Mouse (Mus musculus) forelimb bud, embryonic 11.5 days (tissue): ENCODE results near the gene Lrig2.
"Not testable (repeated sequence)": the region's sequence is repeated elsewhere in the genome, so short reads cannot be mapped to it uniquely, and the experiment has no call there.

Experiments
- DNase-seq: peaks from one replicate; pipeline ENCODE4 v3.0.0-alpha.2; 2012; ENCODE audit warnings: low read depth, low spot score

Gene Lrig2

DNA sequence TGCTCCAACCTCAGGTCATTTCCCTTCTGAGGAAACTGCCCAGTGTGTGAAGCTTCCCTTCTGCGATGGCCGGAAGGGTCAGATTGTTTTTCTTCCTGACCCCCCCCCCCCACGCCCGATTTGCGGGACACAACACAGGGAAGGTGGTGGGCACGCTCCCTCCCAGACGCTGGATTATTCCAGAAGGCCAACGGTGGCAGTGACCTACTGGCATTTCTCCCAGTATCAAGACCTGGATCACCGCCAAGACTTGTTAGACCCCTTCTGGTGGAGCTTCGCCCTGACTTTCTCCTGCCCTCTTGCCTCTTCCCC is 79.9 kb downstream of the Lrig2 start:
- DNase-seq = no peak

- DNase-seq = no peak
Measured at GRCm38 (mm10) chr3:104431156-104431847, 80.4 kb downstream of the Lrig2 start.

- not testable (repeated sequence) for DNase-seq
Measured at GRCm38 (mm10) chr3:104427354-104427753, 84.4 kb downstream of the Lrig2 start.

DNA sequence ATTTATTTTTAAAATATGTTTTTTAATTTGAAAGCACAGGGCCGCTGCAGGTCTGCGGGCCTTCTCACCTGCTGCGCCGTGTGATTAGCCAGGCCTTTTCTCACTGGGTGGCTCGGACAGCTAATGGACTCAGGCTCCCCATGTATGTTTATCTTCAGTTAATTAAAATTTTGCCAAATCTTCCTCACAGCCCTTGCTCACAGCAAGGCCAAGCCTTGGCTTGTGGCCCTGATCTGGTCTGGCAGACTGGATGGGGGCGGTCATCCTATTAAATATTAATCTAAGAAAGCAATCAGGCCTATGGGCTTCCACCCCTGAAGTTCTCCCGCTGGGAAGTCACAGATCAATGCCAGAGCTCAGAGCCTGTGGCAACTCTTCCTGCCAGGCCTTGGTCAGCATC is 87.4 kb downstream of the Lrig2 start:
- DNase-seq = no peak

DNA sequence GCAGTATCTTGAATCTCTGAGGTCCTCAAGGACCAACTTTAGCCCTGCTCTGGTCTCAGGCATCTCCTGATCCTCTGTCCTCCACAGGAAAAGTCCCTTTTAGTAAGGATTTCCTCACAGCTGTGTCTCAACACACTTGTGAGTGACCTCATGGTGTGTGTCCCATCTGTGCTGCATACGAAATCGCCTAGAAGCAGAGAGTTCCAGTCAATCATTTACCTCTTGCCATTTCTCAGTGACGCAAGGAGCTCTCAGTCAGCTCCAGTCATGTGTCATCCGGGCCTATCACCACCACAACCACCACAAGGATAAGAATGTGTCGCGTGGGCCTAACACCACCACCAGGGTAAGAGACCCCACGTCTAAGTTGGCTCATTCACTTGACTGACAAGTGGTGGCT is 90.8 kb downstream of the Lrig2 start:
- DNase-seq = no peak

GRCm38 (mm10) chr3:104419990-104420389 is 91.7 kb downstream of the Lrig2 start:
- no peak for DNase-seq

- DNase-seq = no peak
Measured at GRCm38 (mm10) chr3:104416806-104417205, 94.9 kb downstream of the Lrig2 start.

DNA sequence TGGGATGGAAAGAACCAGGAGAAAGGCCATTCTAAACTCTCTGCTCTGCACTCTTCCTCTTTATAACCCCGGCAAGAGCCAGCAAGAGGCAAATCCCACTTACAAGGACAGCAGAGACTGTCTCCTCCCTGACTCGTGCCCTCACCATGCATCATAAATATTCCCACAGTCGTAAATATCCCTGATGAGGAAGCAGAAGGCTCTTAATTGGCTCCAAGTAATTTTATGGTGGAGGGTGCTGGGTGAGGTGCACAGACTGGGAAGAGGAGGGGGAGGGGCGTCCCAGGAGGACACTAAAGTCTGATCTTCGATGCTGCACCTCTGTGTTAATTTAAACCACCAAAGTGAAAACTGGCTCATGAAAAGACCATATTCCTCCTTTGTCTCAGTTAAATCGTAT is 99.2 kb downstream of the Lrig2 start:
- no peak for DNase-seq

GRCm38 (mm10) chr3:104407506-104407905 is 104.2 kb downstream of the Lrig2 start:
- DNase-seq = no peak

- no peak for DNase-seq
Measured at GRCm38 (mm10) chr3:104403582-104403981, 108.1 kb downstream of the Lrig2 start.

DNA sequence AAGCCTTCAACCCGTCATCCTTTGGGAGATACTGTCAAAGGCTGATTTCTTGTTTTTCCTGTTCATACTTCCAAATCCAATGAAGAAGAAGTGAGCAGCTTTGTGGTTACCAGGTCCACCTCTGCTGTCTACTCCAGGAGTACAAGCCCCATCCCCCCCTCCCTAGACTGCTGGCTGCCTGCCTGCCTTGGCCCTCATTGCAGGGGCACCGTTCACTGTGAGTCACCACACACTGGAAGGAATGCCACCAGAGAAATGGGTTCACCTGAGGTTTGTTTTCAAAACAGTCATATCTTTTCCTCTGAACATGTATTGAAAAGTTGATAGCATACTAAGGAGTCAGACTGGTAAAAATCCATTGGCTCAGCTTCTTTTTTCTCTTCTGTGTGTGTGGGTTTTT is 110.5 kb downstream of the Lrig2 start:
- no peak for DNase-seq

GRCm38 (mm10) chr3:104400126-104400525 is 111.6 kb downstream of the Lrig2 start:
- no peak for DNase-seq

DNA sequence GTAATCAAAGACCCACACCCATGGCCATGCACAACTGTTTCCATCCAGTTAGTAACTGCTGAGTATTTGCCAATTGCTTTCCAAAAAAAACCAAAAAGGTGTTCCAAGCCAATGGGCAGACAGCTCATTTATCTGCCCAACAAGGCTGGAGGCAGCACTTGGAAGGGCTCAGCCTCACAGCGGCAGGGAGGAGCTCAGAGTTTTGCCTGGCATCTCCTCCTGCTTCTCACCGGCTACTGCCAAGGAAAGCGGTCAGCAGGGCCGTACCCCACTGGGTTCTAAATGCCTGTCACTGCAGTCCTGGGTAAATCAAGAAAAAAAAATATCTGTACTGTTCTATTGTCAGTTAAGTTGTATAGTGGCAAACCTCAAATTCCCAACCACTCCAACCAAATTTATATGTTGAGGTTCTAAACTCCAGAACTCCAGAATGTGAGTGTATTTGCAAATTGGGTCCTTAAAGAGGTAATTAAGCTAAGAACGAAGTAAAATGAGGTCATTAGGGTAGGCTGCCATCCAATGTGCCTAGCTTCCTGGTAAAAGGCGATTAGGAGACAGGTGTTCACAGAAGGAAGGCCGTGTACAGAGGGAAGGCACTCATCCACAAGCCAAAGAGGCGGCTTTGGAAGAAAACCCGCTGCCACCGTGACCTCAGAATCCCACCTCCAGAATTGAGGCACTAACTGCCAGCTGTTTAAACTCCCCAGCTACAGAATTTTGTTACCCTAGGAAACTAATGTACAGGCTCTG is 112.2 kb downstream of the Lrig2 start:
- no peak for DNase-seq

DNA sequence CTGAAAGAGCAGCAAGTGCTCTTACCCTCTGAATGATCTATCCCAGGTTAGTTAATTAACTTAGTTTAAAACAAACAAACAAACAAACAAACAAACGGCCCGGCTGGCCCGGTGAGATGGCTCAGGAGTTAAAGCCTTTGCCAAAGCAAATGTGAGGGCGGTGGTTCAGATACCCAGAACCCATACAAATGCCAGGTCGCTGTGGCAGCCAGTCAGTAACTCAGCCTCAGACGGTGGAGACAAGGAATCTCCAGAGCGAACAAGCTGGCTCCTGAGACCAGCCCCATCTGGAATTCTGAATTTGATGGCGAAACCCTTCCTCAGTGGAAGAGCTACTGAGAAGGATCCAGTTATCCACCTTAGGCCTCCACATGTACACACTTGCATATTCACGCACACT is 114.4 kb downstream of the Lrig2 start:
- DNase-seq = no peak

GRCm38 (mm10) chr3:104396736-104397081 is 115.0 kb downstream of the Lrig2 start:
- no peak for DNase-seq

GRCm38 (mm10) chr3:104396067-104396735 is 115.5 kb downstream of the Lrig2 start:
- no peak for DNase-seq

DNA sequence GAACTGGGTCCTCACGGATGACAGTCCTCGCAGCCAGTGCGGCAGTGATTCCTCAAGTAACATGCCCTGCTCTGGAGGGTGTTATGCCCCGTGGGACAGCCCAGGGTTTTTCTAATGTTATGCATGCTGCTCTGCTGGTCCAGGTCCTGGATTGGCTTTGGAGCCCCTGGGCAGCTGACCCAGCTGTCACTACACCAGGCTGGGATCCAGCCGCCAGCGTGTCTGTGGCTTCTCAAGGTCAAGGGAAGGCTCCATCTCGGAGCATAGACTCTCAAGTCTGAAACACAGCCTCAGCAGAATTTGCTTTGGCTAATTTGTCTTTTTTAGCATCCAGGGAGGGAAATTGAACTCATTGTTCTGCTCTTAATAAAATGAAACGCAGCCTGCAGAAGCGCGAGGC is 121.6 kb downstream of the Lrig2 start:
- no peak for DNase-seq

- DNase-seq = no peak
Measured at GRCm38 (mm10) chr3:104389449-104389848, 122.3 kb downstream of the Lrig2 start.

- no peak for DNase-seq
Measured at GRCm38 (mm10) chr3:104385587-104385986, 126.1 kb downstream of the Lrig2 start.

- no peak for DNase-seq
Measured at GRCm38 (mm10) chr3:104383681-104384341, 127.9 kb downstream of the Lrig2 start.

- no peak for DNase-seq
Measured at GRCm38 (mm10) chr3:104378228-104378627, 133.5 kb downstream of the Lrig2 start.

DNA sequence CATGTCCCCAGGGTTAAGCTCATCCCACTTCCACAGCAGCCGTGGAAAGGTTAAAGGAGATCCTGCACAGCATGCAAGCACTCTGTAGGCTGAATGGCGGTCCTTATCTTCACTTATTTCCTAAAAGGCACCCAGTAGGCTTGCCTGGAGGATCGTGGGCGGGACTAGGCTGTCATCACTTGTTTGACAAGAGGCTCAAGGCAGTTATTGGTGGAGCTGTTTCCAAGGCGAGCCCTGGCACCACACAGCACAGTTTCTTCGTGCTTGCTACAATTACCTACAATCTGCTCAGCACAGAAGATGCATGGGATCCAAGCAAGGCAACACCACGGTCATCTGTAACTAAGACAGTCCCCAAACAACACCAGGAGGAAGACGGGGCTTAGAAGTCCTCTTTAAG is 137.8 kb downstream of the Lrig2 start:
- no peak for DNase-seq
